Mouse (Mus musculus): Measurements from ENCODE around the gene Rab44. TPM values are rescaled to one million over a fixed set of nuclear protein-coding genes. Genes with fewer than 3 reads are reported as not detected.

The Rab44 gene
- polyA plus RNA-seq, 1 experiment from 2014 or later: not detected

DNA sequence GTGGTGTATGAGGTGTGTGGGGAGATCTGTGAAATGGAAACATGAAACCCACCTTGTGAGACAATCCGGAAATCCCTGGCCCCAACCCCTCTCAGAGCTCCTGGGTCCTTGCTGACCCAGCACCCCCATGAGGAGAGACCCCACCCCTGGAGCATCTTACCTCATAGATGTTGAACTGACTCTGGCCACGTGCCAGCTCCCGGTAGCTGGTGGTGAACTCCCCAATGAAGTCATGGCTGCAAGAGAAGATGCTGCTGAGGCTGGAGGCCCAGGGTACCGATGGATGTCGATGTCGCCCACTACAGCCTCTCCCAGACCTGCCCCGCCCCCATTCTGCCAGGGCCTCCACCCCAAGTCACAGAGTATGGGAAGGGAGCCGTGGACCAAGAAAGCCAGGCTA is 59.2 kb downstream of the Rab44 start:
- Histone ChIP-seq H3K36me3 (no peaks in the 10 kb centered on the region), H3K4me3 (replicated peaks) (no peak overlapping the region), H3K9me3 (no peaks in the 10 kb centered on the region), H3K9ac (replicated peaks) (no peak overlapping the region), H3K4me1 (replicated peaks) (peaks cover 29% of the 10 kb centered on the region), H3K4me2 (replicated peaks) (no peak overlapping the region), H3K27me3 (no peaks in the 10 kb centered on the region), H3K27ac (no peak overlapping the region)
- 80% methylated on average over 8 of the region's 8 CpGs for WGBS
- ATAC-seq: no peak

DNA sequence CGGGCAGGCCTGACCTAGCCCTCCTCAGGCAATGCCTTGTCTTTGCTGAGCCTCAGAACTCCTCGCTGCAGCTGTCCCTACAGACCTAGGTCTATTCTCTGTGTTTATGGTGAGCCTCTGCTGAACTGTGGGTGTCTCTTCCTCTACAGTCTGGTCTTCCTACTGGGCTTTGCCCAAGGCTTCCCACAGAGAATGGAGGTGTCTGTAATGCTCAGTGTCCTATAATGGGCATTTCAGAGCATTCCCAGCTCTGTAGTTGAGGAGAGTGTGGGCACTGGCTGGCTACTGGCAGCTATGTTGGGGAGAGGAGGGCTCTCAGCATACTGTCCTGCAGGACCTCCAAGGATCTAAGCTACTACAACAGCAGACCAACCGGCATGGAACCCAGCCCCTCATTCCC is 61.7 kb downstream of the Rab44 start:
- H3K27me3 ChIP-seq: no peaks in the 10 kb centered on the region
- no peak overlapping the region for H3K4me2 ChIP-seq (replicated peaks)
- H3K9ac ChIP-seq (replicated peaks): no peak overlapping the region; the same call in 1 of the 2 replicates
- H3K4me3 ChIP-seq (replicated peaks): no peak overlapping the region
- 78% methylated on average over 3 of the region's 3 CpGs for WGBS
- H3K4me1 ChIP-seq (replicated peaks): peaks cover 29% of the 10 kb centered on the region
- no peak for ATAC-seq
- H3K36me3 ChIP-seq: no peaks in the 10 kb centered on the region
- H3K9me3 ChIP-seq: no peaks in the 10 kb centered on the region
- H3K27ac ChIP-seq: peak overlapping the region; percentile 73

DNA sequence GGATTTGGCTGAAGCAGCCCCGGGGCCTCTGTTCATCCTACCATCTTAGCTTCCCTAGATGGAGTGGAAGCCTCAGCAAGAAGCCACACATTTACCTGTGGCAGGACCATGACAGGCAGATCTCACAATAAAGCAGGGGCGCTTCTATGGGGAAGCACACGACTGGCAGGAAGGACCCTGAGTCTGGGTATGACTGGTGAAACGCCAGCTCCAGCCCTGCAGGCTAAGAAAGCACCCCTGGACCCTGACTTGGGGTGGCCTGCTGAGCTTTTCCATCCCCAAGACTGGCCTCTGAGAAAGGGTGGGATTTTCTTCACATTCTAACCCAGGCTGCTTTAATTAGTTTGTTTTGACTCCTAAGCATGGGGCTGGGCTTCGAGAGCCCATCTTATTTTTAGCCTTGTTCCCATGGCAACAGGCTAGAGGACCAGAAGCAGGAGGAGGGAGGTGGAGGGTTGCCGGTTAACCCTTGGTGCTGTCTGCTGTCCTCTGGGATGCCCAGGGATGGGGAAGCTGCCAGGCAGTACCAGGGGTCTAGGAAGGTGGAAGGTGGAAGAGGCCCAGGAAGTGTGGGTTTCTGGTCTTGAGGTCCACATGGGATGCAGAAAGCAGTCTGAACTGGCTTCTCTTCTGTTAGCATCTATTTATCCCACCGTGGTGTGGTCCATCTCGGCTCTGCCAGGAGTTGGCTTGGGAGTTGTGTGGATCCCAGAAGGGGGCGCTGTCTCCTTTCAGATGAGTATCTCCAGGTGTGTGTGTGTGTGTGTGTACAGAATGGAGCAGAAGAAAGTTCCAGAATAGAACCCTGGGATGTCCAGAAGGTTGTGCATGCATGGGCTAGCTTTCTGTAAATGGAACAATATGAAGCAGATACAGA is 62.7 kb downstream of the Rab44 start:
- Histone ChIP-seq H3K9ac (replicated peaks) (peak overlapping the region; percentile 1; the same call in 1 of the 2 replicates), H3K9me3 (no peaks in the 10 kb centered on the region), H3K4me1 (replicated peaks) (peaks cover 23% of the 10 kb centered on the region), H3K4me3 (replicated peaks) (no peak overlapping the region), H3K36me3 (no peaks in the 10 kb centered on the region), H3K27ac (peak overlapping the region; percentile 73), H3K27me3 (no peaks in the 10 kb centered on the region), H3K4me2 (replicated peaks) (peak overlapping the region; percentile 15; the same call in 1 of the 2 replicates)
- WGBS: 13% methylated on average over 9 of the region's 9 CpGs
- peak; percentile 81 for ATAC-seq

DNA sequence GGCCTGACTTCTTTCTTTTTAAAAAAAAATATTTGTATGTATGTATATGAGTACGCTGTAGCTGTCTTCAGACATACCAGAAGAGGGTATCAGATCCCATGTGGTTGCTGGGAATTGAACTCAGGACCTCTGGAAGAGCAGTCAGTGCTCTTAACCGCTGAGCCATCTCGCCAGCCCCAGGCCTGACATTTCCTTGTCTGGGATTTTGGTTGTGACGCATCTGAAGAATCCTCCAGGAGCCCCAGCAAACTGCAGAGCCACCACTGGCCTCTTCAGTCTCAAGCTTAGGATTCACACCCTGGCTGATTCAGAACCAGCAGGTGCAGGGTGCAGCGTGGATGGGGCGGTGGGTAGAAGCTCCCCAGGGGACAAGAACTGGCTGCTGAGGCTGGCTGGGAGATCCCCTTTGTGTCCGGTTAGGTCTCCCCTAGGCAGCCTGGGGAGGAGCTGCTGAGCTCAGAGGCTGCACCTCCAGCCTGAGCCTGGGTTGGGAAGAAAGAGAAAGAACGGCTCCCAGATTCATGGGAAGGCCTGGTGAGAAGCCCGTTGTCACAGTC is 64.6 kb downstream of the Rab44 start:
- H3K4me2 ChIP-seq (replicated peaks): no peak overlapping the region
- H3K4me1 ChIP-seq (replicated peaks): peaks cover 27% of the 10 kb centered on the region
- no peak for ATAC-seq
- H3K27me3 ChIP-seq: no peaks in the 10 kb centered on the region
- no peaks in the 10 kb centered on the region for H3K36me3 ChIP-seq
- no peaks in the 10 kb centered on the region for H3K9me3 ChIP-seq
- H3K9ac ChIP-seq (replicated peaks): no peak overlapping the region
- no peak overlapping the region for H3K4me3 ChIP-seq (replicated peaks)
- 60% methylated on average over 9 of the region's 9 CpGs for WGBS
- no peak overlapping the region for H3K27ac ChIP-seq

DNA sequence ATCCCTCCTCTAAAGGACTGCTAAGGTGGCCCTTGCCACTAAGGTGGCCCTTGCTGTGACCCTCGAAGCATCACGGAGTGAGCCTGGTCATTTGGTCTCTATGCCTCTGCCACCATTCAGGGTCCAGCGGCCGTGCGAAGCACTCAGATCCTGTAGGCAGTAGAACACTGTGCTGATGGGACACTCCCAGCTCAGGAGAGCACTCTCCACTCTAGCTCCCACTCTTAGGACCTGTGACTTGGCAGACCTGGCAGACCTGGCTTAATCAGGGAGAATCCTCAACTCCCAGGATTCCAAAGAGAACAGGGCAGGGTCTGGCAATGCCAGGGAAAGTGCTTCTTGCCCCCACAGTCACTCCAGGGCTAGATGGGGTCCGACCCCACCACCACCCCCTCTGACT is 66.0 kb downstream of the Rab44 start:
- Histone ChIP-seq H3K27ac (no peak overlapping the region), H3K9me3 (no peaks in the 10 kb centered on the region), H3K4me1 (replicated peaks) (peaks cover 27% of the 10 kb centered on the region), H3K4me2 (replicated peaks) (no peak overlapping the region), H3K9ac (replicated peaks) (no peak overlapping the region), H3K27me3 (no peaks in the 10 kb centered on the region), H3K4me3 (replicated peaks) (no peak overlapping the region), H3K36me3 (no peaks in the 10 kb centered on the region)
- 90% methylated on average over 6 of the region's 6 CpGs for WGBS
- ATAC-seq: no peak

DNA sequence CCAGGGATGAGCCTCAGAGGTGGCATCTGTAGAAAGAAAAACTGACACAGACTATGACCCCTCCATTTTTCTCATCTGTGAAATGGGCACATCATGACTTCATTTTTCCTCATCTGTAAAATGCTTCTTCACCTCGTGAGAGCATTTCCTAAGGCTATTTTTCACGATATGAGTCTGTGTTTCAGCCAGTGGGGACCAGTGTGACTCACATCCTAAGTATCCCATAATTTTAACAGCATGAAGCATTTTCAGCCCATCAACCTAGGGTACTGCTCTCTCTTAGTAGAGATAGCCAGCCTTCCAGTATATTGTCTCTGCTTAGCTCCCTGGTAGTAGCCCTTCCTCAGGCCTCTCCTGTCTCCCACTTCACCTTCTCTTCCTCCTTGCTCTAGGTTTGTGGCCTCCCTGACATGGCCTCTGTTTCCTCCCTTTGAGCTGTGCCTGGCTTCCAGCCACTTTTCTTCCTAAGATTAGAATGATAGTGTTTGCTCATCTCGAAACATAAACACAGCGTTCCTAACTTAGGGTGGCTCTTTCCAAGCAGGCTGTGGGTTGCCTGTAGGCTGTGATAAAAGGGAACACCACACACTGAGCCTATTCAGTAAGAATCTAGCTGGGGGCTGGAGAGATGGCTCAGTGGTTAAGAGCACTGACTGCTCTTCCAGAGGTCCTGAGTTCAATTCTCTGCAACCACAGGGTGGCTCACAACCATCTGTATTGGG is 66.6 kb downstream of the Rab44 start:
- Histone ChIP-seq H3K36me3 (no peaks in the 10 kb centered on the region), H3K27ac (no peak overlapping the region), H3K4me3 (replicated peaks) (no peak overlapping the region), H3K9ac (replicated peaks) (no peak overlapping the region), H3K27me3 (no peaks in the 10 kb centered on the region), H3K4me2 (replicated peaks) (no peak overlapping the region), H3K9me3 (no peaks in the 10 kb centered on the region), H3K4me1 (replicated peaks) (peaks cover 33% of the 10 kb centered on the region)
- 91% methylated on average over 4 of the region's 4 CpGs for WGBS
- no peak for ATAC-seq

DNA sequence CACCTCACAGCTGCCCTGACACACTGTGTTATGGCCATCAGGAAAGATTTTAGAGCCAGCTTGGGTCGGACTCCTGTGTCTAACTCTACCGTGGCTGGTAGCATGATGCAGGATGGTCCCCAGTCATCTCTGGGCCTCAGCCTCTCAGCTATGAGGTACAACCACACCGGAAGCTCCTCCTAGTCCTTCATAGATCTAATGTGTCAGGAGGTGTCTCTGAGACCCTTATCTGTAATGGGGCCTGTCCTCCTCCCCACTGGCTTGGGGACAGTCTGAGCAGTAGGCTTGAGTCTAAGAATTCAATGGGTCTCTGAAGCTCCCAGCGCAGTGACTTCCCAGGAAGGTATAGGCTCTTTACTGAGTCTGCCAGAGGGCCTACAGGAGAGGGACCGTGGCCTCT is 67.8 kb downstream of the Rab44 start:
- Histone ChIP-seq H3K36me3 (no peaks in the 10 kb centered on the region), H3K9me3 (no peaks in the 10 kb centered on the region), H3K27me3 (no peaks in the 10 kb centered on the region), H3K9ac (replicated peaks) (no peak overlapping the region), H3K27ac (no peak overlapping the region), H3K4me2 (replicated peaks) (no peak overlapping the region), H3K4me3 (replicated peaks) (no peak overlapping the region), H3K4me1 (replicated peaks) (peaks cover 32% of the 10 kb centered on the region)
- 87% methylated on average over 5 of the region's 5 CpGs for WGBS
- no peak for ATAC-seq

DNA sequence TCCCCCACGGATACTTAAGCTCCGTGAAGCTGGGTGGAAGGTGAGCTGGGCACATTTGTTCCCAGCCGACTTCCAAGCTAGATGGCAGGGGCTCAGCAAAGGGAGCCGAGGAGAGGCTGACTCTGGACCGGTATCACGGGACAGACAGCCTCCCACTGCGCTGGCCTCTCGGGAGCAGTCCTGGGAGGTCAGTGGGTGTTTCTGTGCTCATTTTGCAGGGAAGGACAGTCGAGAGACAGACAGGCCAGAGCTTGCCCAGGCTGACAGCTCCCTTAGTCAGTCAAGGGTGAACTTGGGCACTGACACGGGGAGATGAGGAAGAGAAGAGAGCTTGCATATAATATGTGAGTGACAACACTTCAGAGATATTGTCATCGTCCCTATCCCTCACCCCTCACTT is 69.2 kb downstream of the Rab44 start:
- Histone ChIP-seq H3K9me3 (no peaks in the 10 kb centered on the region), H3K4me1 (replicated peaks) (peaks cover 42% of the 10 kb centered on the region), H3K4me3 (replicated peaks) (no peak overlapping the region), H3K9ac (replicated peaks) (no peak overlapping the region), H3K4me2 (replicated peaks) (no peak overlapping the region), H3K27me3 (no peaks in the 10 kb centered on the region), H3K36me3 (no peaks in the 10 kb centered on the region), H3K27ac (no peak overlapping the region)
- ATAC-seq: no peak
- WGBS: 69% methylated on average over 11 of the region's 11 CpGs

DNA sequence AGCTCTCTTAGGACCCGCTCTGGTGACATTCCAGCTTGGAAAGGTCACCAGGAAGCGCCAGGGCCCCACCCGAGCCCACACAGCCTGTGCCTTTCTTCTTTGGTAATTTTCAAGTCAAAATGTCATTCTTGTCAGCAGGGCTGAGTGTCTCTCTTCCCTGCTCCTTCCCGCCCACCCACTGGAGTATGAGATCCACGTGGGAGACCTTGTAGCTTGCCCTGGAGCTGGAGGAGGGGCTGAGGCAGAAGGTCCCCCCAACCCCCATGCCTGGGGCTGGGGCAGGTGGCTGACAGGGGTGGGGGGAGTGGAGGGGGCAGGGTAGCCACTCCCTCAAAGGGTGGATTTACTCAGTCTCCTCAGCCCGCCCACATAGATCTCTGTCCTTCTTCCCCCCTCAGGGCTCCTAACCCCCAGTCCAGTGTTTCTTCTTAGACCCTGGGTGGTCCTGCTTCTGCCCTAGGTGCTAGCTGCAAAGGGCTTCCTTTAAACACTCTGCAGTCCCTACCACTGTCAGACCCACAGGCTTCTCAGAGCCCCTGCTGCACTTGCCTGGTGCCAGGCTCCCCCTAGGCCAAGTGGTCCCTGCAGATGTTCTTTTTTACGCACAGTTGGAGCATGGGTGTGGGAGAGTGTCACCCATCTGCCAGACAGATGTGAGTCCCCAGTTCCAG is 71.6 kb downstream of the Rab44 start:
- H3K4me2 ChIP-seq (replicated peaks): no peak overlapping the region
- no peak for ATAC-seq
- H3K27ac ChIP-seq: peak overlapping the region; percentile 3; the same call in 1 of the 2 replicates
- no peaks in the 10 kb centered on the region for H3K9me3 ChIP-seq
- H3K27me3 ChIP-seq: no peaks in the 10 kb centered on the region
- H3K4me1 ChIP-seq (replicated peaks): peaks cover 50% of the 10 kb centered on the region
- H3K4me3 ChIP-seq (replicated peaks): no peak overlapping the region
- no peaks in the 10 kb centered on the region for H3K36me3 ChIP-seq
- WGBS: 33% methylated on average over 7 of the region's 7 CpGs
- H3K9ac ChIP-seq (replicated peaks): 0 out of 2 replicates have a peak overlapping the region, but pooled peaks have one; percentile 0

DNA sequence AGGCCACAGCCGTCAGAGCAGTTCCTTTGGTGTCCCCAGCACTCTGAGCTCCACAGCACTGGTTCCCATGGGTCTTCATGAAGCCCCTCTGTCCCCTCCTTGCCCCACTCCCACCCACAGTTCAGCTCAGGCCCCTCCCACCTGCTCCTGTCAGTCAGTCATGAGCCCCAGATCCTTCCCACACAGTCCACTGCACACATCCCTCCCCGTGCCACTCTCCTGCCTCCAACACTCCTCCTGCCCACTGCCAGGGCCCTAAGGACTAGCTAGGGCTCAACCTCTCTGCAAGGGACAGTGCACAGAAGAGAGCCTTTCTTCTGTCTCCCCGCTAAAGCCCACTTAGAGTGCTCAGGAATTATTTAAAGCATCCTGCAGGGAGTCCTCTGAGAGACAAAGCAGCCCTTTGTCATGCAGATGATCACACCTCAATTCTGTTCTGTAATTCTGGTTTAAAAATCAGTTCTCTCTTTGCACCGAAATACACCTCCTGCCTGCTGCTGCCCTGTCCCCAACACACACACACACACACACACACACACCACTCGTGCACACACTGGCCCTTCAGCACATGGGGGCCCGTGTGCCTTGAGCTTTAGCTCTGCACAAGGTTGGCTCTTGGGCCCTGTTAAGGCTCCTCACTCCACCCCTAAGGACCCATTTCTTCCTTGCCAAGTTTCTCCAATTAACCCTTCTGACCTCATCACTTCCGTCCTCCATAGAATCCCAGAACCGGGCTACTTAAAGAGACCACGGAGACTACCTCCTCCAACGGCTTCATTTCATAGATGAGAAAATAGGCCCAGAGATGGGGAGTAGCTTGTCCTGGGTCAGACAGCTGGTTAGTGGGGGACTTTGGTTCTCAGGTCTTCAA is 73.3 kb downstream of the Rab44 start:
- Histone ChIP-seq H3K4me3 (replicated peaks) (no peak overlapping the region), H3K36me3 (no peaks in the 10 kb centered on the region), H3K27me3 (no peaks in the 10 kb centered on the region), H3K27ac (peak overlapping the region; percentile 79), H3K4me2 (replicated peaks) (no peak overlapping the region), H3K9me3 (no peaks in the 10 kb centered on the region), H3K4me1 (replicated peaks) (peaks cover 47% of the 10 kb centered on the region), H3K9ac (replicated peaks) (no peak overlapping the region)
- WGBS: 7% methylated on average over 10 of the region's 10 CpGs
- peak; percentile 53 for ATAC-seq

DNA sequence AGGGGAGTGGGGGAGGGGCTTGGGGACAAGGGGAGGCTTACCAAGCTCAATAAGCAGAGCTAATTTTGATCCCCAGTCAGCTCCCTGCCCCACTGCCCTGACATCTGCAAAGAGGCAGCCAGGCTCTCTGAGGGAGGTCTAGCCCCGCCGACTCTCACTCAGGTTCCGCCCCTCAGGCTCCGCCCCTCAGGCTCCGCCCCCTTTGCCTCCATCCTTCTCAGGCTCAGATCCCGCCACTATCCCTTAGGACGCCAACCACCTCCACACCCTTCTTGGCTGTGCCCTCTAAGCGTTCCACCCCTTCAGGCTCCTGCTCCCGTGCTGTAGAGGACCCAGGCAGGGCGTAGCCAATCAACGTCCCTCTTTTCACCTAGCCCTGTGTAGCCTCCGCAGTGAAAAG is 75.0 kb downstream of the Rab44 start:
- Histone ChIP-seq H3K36me3 (no peaks in the 10 kb centered on the region), H3K4me2 (replicated peaks) (peak overlapping the region; percentile 25), H3K27me3 (no peaks in the 10 kb centered on the region), H3K4me1 (replicated peaks) (peaks cover 46% of the 10 kb centered on the region), H3K9ac (replicated peaks) (no peak overlapping the region), H3K27ac (no peak overlapping the region), H3K4me3 (replicated peaks) (no peak overlapping the region), H3K9me3 (no peaks in the 10 kb centered on the region)
- WGBS: 2% methylated on average over 12 of the region's 12 CpGs
- peak; percentile 28 for ATAC-seq

Data from midbrain, embryonic 13.5 days (tissue).